Mouse (Mus musculus): ENCODE results near the gene Tssc4.

GRCm38 (mm10) chr7:143049331-143049730 is 19.7 kb upstream of the Tssc4 start:
- TF ChIP-seq POLR2A (IDR thresholded peaks at IDR 0.05; ENCODE audit: low read depth, low read length), result no peak
- no peak for TF ChIP-seq MXI1 (IDR thresholded peaks at IDR 0.05; ENCODE audit: low read depth, low read length)
- TF ChIP-seq CTCF (conservative IDR thresholded peaks at IDR 0.05 in 1 of 2, IDR thresholded peaks at IDR 0.05 in 1 of 2; ENCODE audit: low read depth in 2 of 2, low read length in 2 of 2), result no peak
- TF ChIP-seq USF1 (IDR thresholded peaks at IDR 0.05; ENCODE audit: low read depth, low read length), result no peak
- TF ChIP-seq MEF2A (IDR thresholded peaks at IDR 0.05; ENCODE audit: borderline replicate concordance, low read depth, low read length), result no peak
- no peak for TF ChIP-seq NELFE (IDR thresholded peaks at IDR 0.05; ENCODE audit: low read depth, low read length)
